Mouse (Mus musculus) gastrocnemius, postnatal 25 days (tissue): ENCODE data around the gene Ss18l2. TPM values are rescaled to one million over a fixed set of nuclear protein-coding genes. Genes with fewer than 3 reads are reported as not detected.

Source experiments
- DNase-seq: peaks from one replicate; pipeline ENCODE4 v3.0.0; 2022
- total RNA-seq, 2 experiments: library from RNA; stranded (reverse); gene quantifications; 1 replicate in 1 of 2; 2 replicates in 1 of 2; pipeline ENCODE4 v1.2.3; 2021

Gene Ss18l2
- total RNA-seq, 2 experiments from 2014 or later: 104 to 105 TPM

DNA sequence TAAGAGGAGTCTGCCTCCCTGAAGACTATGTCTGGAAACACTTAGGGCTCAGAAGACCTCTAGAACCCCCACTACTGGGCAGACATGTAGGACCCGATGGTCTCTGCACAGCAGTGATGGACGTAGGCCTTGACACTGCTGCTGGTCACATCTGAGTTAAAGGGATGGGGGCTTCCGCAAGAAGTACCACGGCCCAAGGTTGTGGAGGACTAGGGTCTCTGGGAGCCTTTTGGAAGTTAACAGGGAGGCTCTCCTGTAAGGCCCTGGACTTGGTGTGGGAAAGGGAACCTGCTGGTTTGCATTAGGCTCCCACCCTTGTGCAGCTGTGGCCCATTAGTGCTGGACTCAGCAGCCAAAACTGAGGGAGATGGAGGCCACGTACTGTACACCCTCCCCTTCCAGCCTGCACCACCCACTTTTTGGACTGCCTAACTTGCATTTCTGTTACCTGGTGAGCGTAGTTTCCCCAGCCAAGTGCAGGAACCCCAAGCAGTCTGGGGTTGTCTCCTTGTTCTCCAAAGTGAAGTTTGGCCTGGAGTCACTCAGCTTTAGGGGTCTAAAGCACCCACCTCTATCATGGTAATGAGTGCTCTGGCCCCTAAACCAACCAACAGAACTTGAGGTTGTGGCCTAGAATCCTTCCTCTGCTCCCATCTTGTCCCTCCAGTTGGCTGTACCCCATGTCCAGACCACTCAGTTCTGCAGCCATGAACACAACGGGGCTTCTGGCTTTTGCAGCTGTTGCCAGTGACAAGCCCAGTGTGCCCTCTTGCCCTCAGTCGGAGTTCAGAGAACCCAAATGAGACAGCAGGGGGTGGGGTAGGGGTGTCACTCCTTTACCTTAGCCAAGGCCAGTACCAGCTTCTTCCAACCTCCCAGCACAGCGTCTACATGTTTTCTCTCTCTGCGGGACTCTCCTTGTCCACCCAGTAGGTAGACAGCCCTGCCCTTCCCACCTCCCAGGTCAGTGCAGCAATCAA is 48.0 kb downstream of the Ss18l2 start:
- DNase-seq: peak; percentile 63

DNA sequence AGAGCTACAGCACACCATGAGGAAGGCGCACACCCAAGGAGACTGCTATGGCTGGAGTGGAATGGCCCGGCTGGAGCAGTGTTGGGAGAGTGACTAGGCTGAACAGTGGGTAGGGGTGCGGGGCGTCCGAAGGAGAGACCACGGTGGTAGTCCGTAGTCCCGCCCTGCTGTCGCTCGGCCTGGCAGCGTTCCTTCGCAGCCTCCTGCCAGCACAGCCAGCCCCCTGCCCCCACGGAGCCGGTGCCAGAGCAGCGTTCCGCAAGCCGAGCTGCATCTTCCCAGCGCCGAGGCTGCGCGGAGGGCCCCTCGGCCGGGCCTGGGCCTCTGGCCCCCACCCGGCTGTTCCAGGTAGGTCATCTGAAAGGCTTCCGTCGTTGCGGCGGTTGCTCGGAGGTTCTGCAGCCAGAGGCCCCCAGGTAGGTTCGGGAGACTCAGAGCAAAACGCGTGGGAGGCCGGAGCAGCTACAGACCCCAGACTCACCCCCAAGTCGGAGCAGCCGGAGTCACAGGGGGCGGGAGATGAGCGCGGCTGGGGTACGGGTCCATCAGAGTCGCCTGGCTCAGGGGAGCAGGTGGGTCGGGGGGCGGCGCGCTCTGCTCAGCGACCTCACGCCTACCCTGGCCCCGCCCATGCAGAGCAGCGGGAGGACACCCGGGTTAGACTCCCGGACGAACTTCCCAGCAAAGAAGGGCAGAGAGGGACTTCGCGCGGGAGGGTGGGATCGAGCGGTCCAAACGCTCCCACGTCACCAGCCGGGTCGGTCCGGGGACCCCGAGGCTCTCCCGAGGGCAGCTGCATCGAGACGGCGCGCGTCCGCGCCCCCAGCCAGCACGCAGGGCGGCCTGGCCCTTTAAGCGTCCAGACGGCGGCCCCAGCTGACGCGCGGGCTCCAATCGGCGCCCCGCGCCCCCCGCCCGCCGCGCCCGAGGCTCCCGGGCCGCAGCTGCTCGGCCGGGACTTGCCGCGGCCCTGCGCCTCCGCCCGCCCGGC is 49.3 kb downstream of the Ss18l2 start, which contains the start of gene Zfp651:
Gene Zfp651 (plus strand): TSS at position 240 of the 991 bp plus-strand sequence.
- DNase-seq: peak; percentile 73

DNA sequence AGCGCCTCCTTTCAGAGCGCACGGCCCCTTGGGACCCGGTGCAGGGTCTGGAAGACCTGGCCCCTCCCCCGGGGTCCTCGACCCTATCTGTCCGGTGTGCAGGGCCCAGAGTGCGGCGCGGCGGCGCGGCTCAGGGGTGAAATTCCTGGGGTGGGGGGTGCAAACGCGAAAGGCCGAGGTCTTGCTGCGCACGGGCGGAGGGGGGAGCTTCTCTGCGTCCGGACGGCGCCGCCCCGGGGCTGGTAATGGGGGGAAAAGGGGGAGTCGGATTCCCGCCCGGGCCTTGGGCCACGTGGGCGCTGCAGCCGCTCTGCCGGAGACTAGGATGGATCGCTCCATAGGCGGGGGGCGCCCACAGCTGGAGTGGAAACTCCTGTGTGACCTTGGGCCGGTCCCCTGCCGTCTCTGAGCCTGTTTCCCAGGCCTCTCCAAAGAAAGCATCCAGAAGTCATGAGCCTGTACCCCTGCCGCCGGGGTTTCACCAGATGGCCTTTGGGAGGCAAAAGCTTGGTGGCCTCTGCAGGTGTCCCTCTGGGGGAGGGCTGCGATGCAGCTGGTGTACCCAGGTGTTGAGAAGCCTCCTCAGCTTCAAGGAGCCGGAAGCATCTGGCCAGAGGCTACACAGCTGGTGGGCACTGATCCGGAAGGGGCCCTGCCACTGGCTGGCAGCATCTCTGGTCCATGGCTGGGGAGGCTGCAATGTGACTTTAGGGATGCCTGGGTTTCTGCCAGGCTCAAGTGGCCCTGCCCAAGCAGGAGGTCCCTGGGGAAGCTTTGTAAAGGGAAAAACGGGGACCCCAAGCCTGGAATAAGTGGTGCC is 50.4 kb downstream of the Ss18l2 start:
- peak; percentile 81 for DNase-seq

DNA sequence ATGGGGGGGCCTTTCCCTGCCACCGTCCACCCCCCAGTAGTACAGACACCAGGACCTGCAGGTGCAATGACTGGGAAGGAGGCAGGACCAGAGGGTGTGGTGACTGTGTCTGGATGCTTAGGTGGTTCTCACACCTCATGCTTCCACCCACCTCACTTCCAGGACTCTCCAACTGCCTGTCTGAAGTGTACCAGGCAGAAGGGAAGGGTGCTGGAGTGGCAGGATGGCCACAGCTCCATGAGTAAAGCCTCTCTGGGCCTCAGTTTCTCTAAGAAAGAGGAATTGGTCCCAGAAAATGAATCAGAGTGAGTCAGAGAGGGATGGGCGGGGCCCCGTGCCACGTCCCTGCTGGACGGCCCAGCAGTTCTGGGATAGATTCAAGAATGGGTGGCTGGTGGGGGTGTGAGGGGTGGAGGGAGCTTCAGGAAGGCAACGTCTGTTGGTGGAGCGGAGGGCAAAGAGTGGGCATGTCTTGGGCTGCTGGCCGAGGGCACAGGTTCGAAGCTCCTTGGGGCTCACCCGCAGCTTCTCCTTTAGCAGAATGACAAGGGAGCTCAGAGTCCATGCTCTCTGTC is 51.0 kb downstream of the Ss18l2 start:
- DNase-seq: no peak

DNA sequence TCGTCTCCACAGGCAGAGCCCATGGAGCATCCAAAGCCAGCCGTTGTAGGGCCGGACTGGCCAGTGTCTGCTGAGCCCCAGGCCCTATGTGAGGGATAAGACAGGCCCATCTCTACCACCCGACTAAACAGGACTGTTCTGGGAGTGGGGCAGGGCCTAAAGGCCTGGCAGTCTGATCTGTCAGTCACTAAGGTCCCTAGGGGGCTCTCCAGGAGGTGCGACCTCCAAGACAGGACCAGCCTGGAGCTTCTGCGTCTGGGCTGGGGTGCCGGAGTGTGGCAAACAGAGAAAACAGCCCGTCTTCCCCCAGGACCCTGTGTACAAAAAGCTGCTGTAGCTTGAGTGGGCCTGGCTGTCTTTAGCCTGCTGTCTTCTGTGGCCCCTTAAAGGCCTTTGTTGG is 51.7 kb downstream of the Ss18l2 start:
- no peak for DNase-seq

DNA sequence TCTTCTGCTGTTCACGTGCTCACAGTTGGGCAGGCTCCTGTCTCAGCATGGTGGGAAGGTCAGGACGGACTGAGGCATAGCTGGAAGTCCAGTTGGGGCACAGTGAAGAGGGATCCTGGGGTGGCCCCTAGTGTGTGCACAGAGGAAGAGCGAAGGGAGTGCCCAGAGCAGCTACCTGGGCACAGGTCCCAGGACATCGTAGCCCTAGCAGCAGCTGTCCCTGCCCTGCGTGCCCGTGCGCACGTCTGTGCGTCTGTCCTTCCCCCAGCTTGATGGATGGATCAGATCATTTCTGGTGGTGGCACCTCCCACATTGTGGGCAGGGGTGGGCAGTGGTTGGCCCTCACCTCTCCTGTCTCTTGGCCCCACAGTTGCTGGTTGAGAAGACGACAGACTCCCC is 52.1 kb downstream of the Ss18l2 start:
- peak; percentile 63 for DNase-seq

DNA sequence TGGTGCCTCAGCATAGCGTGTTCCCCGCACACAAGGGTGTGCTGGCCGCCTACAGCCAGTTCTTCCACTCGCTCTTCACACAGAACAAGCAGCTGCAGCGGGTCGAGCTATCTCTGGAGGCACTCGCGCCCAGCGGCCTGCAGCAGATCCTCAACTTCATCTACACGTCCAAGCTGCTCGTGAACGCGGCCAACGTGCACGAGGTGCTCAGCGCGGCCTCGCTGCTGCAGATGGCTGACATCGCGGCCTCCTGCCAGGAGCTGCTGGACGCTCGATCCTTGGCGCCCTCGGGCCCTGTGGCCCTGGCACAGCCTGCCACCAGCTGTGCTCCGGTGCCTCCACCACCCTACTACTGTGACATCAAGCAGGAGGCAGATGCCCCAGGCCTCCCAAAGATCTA is 52.6 kb downstream of the Ss18l2 start:
- peak; percentile 63 for DNase-seq

Other genes starting within 250 kb of the Ss18l2 start
- 1 to 10 TPM; 1.2 to 1.4 TPM for gene Cck, start 214.6 kb upstream of the Ss18l2 start, total RNA-seq
- gene Lyzl4, start 68.2 kb upstream of the Ss18l2 start, total RNA-seq: not detected
- gene Vipr1, start 67.6 kb upstream of the Ss18l2 start, total RNA-seq: 1 to 10 TPM; 2.5 to 2.6 TPM
- 1 to 10 TPM; 3.8 to 4.3 TPM for gene Sec22c, start 4.8 kb upstream of the Ss18l2 start, total RNA-seq
- gene Nktr, start 8.8 kb downstream of the Ss18l2 start, total RNA-seq: 10 to 100 TPM; 30.0 to 30.1 TPM
- 100 to 1,000 TPM in 1 of 2 experiments, 10 to 100 TPM in 1; 78.3 to 101 TPM for gene Zfp651, start 49.0 kb downstream of the Ss18l2 start, total RNA-seq
- 100 to 1,000 TPM; 116 to 215 TPM for gene Klhl40, start 67.3 kb downstream of the Ss18l2 start, total RNA-seq
- 100 to 1,000 TPM; 193 to 201 TPM for gene Hhatl, start 82.2 kb downstream of the Ss18l2 start, total RNA-seq
- under 1 TPM; 0.32 to 0.46 TPM for gene Ccdc13, start 129.1 kb downstream of the Ss18l2 start, total RNA-seq
- 100 to 1,000 TPM; 110 to 115 TPM for gene Higd1a, start 148.0 kb downstream of the Ss18l2 start, total RNA-seq
- gene Ackr2, start 188.0 kb downstream of the Ss18l2 start, total RNA-seq: 1 to 10 TPM; 1.9 to 2.0 TPM
- gene Cyp8b1, start 206.0 kb downstream of the Ss18l2 start, total RNA-seq: not detected
- gene Fam198a, start 240.7 kb downstream of the Ss18l2 start, total RNA-seq: 1 to 10 TPM; 1.3 to 1.6 TPM